Mouse (Mus musculus) neural tube, embryonic 12.5 days (tissue): ENCODE measurements around the gene Rassf8. TPM values are rescaled to one million over a fixed set of nuclear protein-coding genes. Genes with fewer than 3 reads are reported as not detected.
A peak's percentile ranks its signal among the peaks of the same experiment; 100 is the strongest.

Experiments used
- ATAC-seq: fragments of 200-750 bp; cut with Nextera tagmentation; 2 replicates; pipeline ENCODE4 v1.8.0; 2017; ENCODE audit warnings: low read depth, mild to moderate bottlenecking, moderate TSS enrichment, moderate library complexity; ENCODE audit not compliant: low FRiP score
- H3K27ac ChIP-seq: fragments of 300-500 bp; sonication (generic); 2 replicates; pipeline ENCODE4 v1.5.1; 2016
- H3K27me3 ChIP-seq: fragments of 300-500 bp; sonication (generic); replicated peaks from 2 replicates; pipeline ENCODE4 v1.6.1; 2016; ENCODE audit warnings: mild to moderate bottlenecking
- H3K36me3 ChIP-seq: fragments of 300-500 bp; sonication (generic); 2 replicates; pipeline ENCODE4 v1.6.1; 2016; ENCODE audit warnings: mild to moderate bottlenecking
- H3K4me1 ChIP-seq: fragments of 300-500 bp; sonication (generic); 2 replicates; pipeline ENCODE4 v1.6.1; 2016
- H3K4me2 ChIP-seq: fragments of 300-500 bp; sonication (generic); replicated peaks from 2 replicates; pipeline ENCODE4 v1.6.1; 2016; ENCODE audit warnings: mild to moderate bottlenecking
- H3K4me3 ChIP-seq: fragments of 300-500 bp; sonication (generic); 2 replicates; pipeline ENCODE4 v1.5.1; 2016
- H3K9ac ChIP-seq: fragments of 300-500 bp; sonication (generic); 2 replicates; pipeline ENCODE4 v1.6.1; 2016; ENCODE audit warnings: mild to moderate bottlenecking
- H3K9me3 ChIP-seq: fragments of 300-500 bp; sonication (generic); 2 replicates; pipeline ENCODE4 v1.6.1; 2016; ENCODE audit warnings: mild to moderate bottlenecking
- WGBS: fragments of 180-500 bp; shearing (Covaris S2); methylation state at CpG from one replicate; pipeline ENCODE4 v1.1.7; 2016; 5-methylcytosine and 5-hydroxymethylcytosine counted together
- polyA plus RNA-seq: library from polyadenylated mRNA; unstranded; fragments of >200 nt; fragmentation: Nextera tagmentation; extraction: Ambion mirVana; gene quantifications from 2 replicates; pipeline ENCODE4 v1.2.1, GENCODE M21; 2016

Rassf8 gene
- polyA plus RNA-seq, 1 experiment from 2014 or later: 3.6 TPM

GRCm38 (mm10) chr6:145726986-145727385, 19.6 kb upstream of the Rassf8 start:
- WGBS: 55% methylated on average over 5 of the region's 5 CpGs
- no peaks in the 10 kb centered on the region for H3K27me3 ChIP-seq
- H3K9me3 ChIP-seq: no peaks in the 10 kb centered on the region
- H3K27ac ChIP-seq: no peak overlapping the region
- H3K4me1 ChIP-seq: no peaks in the 10 kb centered on the region
- ATAC-seq: no peak
- H3K4me2 ChIP-seq: no peak overlapping the region
- no peaks in the 10 kb centered on the region for H3K36me3 ChIP-seq
- H3K9ac ChIP-seq: no peak overlapping the region
- H3K4me3 ChIP-seq: no peak overlapping the region

GRCm38 (mm10) chr6:145732868-145733267, 13.7 kb upstream of the Rassf8 start:
- H3K27me3 ChIP-seq: no peaks in the 10 kb centered on the region
- no peak overlapping the region for H3K4me2 ChIP-seq
- H3K27ac ChIP-seq: no peak overlapping the region
- no peak for ATAC-seq
- no peak overlapping the region for H3K4me3 ChIP-seq
- H3K4me1 ChIP-seq: no peaks in the 10 kb centered on the region
- H3K9me3 ChIP-seq: no peaks in the 10 kb centered on the region
- H3K9ac ChIP-seq: no peak overlapping the region
- WGBS: 70% methylated on average over 5 of the region's 5 CpGs
- H3K36me3 ChIP-seq: no peaks in the 10 kb centered on the region

- H3K27ac ChIP-seq: no peak overlapping the region
- no peaks in the 10 kb centered on the region for H3K9me3 ChIP-seq
- no peak overlapping the region for H3K4me3 ChIP-seq
- WGBS: 62% methylated on average over 4 of the region's 4 CpGs
- H3K4me2 ChIP-seq: no peak overlapping the region
- H3K36me3 ChIP-seq: no peaks in the 10 kb centered on the region
- no peak overlapping the region for H3K9ac ChIP-seq
- H3K4me1 ChIP-seq: no peaks in the 10 kb centered on the region
- H3K27me3 ChIP-seq: no peaks in the 10 kb centered on the region
- ATAC-seq: no peak
Measured at GRCm38 (mm10) chr6:145733276-145733675, 13.3 kb upstream of the Rassf8 start.

- 42% methylated on average over 5 of the region's 5 CpGs for WGBS
- Histone ChIP-seq H3K27me3 (no peaks in the 10 kb centered on the region), H3K36me3 (no peaks in the 10 kb centered on the region), H3K4me1 (no peaks in the 10 kb centered on the region), H3K27ac (no peak overlapping the region), H3K4me2 (no peak overlapping the region), H3K9me3 (no peaks in the 10 kb centered on the region), H3K9ac (no peak overlapping the region), H3K4me3 (no peak overlapping the region)
- ATAC-seq: no peak
Measured at GRCm38 (mm10) chr6:145733911-145734310, 12.6 kb upstream of the Rassf8 start.

GRCm38 (mm10) chr6:145736099-145736498, 10.4 kb upstream of the Rassf8 start:
- WGBS: 95% methylated on average over 2 of the region's 2 CpGs
- H3K36me3 ChIP-seq: no peaks in the 10 kb centered on the region
- no peak overlapping the region for H3K9ac ChIP-seq
- no peaks in the 10 kb centered on the region for H3K4me1 ChIP-seq
- H3K27me3 ChIP-seq: no peaks in the 10 kb centered on the region
- no peak overlapping the region for H3K4me3 ChIP-seq
- no peaks in the 10 kb centered on the region for H3K9me3 ChIP-seq
- no peak for ATAC-seq
- no peak overlapping the region for H3K27ac ChIP-seq
- no peak overlapping the region for H3K4me2 ChIP-seq

GRCm38 (mm10) chr6:145739231-145739630, 7.3 kb upstream of the Rassf8 start:
- Histone ChIP-seq H3K36me3 (no peaks in the 10 kb centered on the region), H3K4me2 (no peak overlapping the region), H3K9me3 (no peaks in the 10 kb centered on the region), H3K27me3 (no peaks in the 10 kb centered on the region), H3K4me1 (no peaks in the 10 kb centered on the region), H3K9ac (no peak overlapping the region), H3K4me3 (no peak overlapping the region), H3K27ac (no peak overlapping the region)
- WGBS: 84% methylated on average over 6 of the region's 6 CpGs
- no peak for ATAC-seq

GRCm38 (mm10) chr6:145740011-145740410, 6.5 kb upstream of the Rassf8 start:
- Histone ChIP-seq H3K36me3 (no peaks in the 10 kb centered on the region), H3K4me1 (no peaks in the 10 kb centered on the region), H3K27me3 (no peaks in the 10 kb centered on the region), H3K4me2 (no peak overlapping the region), H3K9ac (no peak overlapping the region), H3K27ac (no peak overlapping the region), H3K9me3 (no peaks in the 10 kb centered on the region), H3K4me3 (no peak overlapping the region)
- WGBS: 82% methylated on average over 3 of the region's 3 CpGs
- ATAC-seq: no peak

- H3K27ac ChIP-seq: no peak overlapping the region
- no peaks in the 10 kb centered on the region for H3K27me3 ChIP-seq
- no peak overlapping the region for H3K4me2 ChIP-seq
- H3K9me3 ChIP-seq: no peaks in the 10 kb centered on the region
- no peaks in the 10 kb centered on the region for H3K36me3 ChIP-seq
- H3K4me3 ChIP-seq: no peak overlapping the region
- WGBS: 41% methylated on average over 3 of the region's 3 CpGs
- H3K4me1 ChIP-seq: peaks cover 8% of the 10 kb centered on the region; the same call in 1 of the 2 replicates
- no peak overlapping the region for H3K9ac ChIP-seq
- ATAC-seq: no peak
Measured at GRCm38 (mm10) chr6:145745291-145745690, 1.3 kb upstream of the Rassf8 start.

- H3K9me3 ChIP-seq: no peaks in the 10 kb centered on the region
- WGBS: under 1% methylated on average over 54 of the region's 55 CpGs
- peak overlapping the region; percentile 38 for H3K27ac ChIP-seq
- peaks cover 8% of the 10 kb centered on the region; the same call in 1 of the 2 replicates for H3K4me1 ChIP-seq
- no peaks in the 10 kb centered on the region for H3K27me3 ChIP-seq
- H3K9ac ChIP-seq: peak overlapping the region; percentile 81
- no peaks in the 10 kb centered on the region for H3K36me3 ChIP-seq
- no peak; the same call in 1 of the 2 replicates for ATAC-seq
- peak overlapping the region; percentile 76 for H3K4me2 ChIP-seq
- peak overlapping the region; percentile 76 for H3K4me3 ChIP-seq
Measured at GRCm38 (mm10) chr6:145746921-145747670, 548 bp downstream of the Rassf8 start.

- no peak for ATAC-seq
- H3K9ac ChIP-seq: peak overlapping the region; percentile 81; the same call in 1 of the 2 replicates
- WGBS: 21% methylated on average over 16 of the region's 16 CpGs
- H3K4me2 ChIP-seq: peak overlapping the region; percentile 76
- no peaks in the 10 kb centered on the region for H3K27me3 ChIP-seq
- peak overlapping the region; percentile 76 for H3K4me3 ChIP-seq
- no peaks in the 10 kb centered on the region for H3K36me3 ChIP-seq
- no peak overlapping the region for H3K27ac ChIP-seq
- peaks cover 8% of the 10 kb centered on the region; the same call in 1 of the 2 replicates for H3K4me1 ChIP-seq
- no peaks in the 10 kb centered on the region for H3K9me3 ChIP-seq
Measured at GRCm38 (mm10) chr6:145747671-145748640, 1.4 kb downstream of the Rassf8 start.

- no peaks in the 10 kb centered on the region for H3K9me3 ChIP-seq
- H3K36me3 ChIP-seq: no peaks in the 10 kb centered on the region
- ATAC-seq: no peak
- no peak overlapping the region for H3K4me2 ChIP-seq
- H3K4me1 ChIP-seq: peaks cover 8% of the 10 kb centered on the region; the same call in 1 of the 2 replicates
- H3K27me3 ChIP-seq: no peaks in the 10 kb centered on the region
- WGBS: 84% methylated on average over 3 of the region's 3 CpGs
- no peak overlapping the region for H3K27ac ChIP-seq
- no peak overlapping the region for H3K9ac ChIP-seq
- H3K4me3 ChIP-seq: no peak overlapping the region
Measured at GRCm38 (mm10) chr6:145750394-145750793, 3.8 kb downstream of the Rassf8 start.

GRCm38 (mm10) chr6:145753296-145753695, 6.7 kb downstream of the Rassf8 start:
- H3K9me3 ChIP-seq: no peaks in the 10 kb centered on the region
- H3K4me2 ChIP-seq: no peak overlapping the region
- H3K4me1 ChIP-seq: peaks cover under 1% of the 10 kb centered on the region; the same call in 1 of the 2 replicates
- H3K27me3 ChIP-seq: no peaks in the 10 kb centered on the region
- no peak overlapping the region for H3K4me3 ChIP-seq
- WGBS: 87% methylated on average over 6 of the region's 6 CpGs
- no peak for ATAC-seq
- H3K9ac ChIP-seq: no peak overlapping the region
- no peaks in the 10 kb centered on the region for H3K36me3 ChIP-seq
- H3K27ac ChIP-seq: no peak overlapping the region
